11 mouse cellular contexts compared by ENCODE assay signal in genomic region chr16:26722464-26722863, GRCm38 (mm10).
DNase-seq lines count a peak whose midpoint lies in the region; ATAC-seq and TF ChIP-seq lines count a peak whose summit lies in the region.
"Had no signal": no experiment of that assay in that cellular context is flagged by ENCODE, and none has a peak within 500 bp of the region (broad histone marks: within the 10 kb centered on the region; RNA-seq: fewer than 3 reads in every experiment).

No protein-coding gene starts in this region.

- peaks cover 4% of the 10 kb centered on the region for H3K4me1 ChIP-seq in liver, adult 2 months (ENCODE audit: control insufficient read depth, insufficient read depth, low read length)
- H3K4me1 ChIP-seq in liver, embryonic 12.5 days, result no peaks in the 10 kb centered on the region
- H3K4me1 ChIP-seq in stomach, postnatal 0 days (replicated peaks; ENCODE audit: control insufficient read depth, insufficient read depth), result no peaks in the 10 kb centered on the region

- peak; percentile 94 for DNase-seq in liver, adult 2 months (ENCODE audit: extremely low read depth, low read depth, low spot score)
- peak; percentile 72 to 83 for DNase-seq in cerebellum, postnatal 10 days
- DNase-seq in gastrocnemius, postnatal 25 days, result peak; percentile 39
- peak; percentile 26 for DNase-seq in lung, postnatal 14 days
- DNase-seq in urinary bladder, adult 2 months (ENCODE audit: low spot score), result no peak
- DNase-seq in spleen, postnatal 36 days (ENCODE audit: low spot score in 2 of 2), result no peak
- no peak for DNase-seq in stomach, postnatal 0 days (ENCODE audit: low spot score)
- DNase-seq: liver had no signal

- H3K9me3 ChIP-seq in liver, embryonic 12.5 days (replicated peaks), result no peaks in the 10 kb centered on the region
- no peaks in the 10 kb centered on the region for H3K9me3 ChIP-seq in stomach, postnatal 0 days (ENCODE audit: control insufficient read depth, low read length)

- H3K9ac ChIP-seq in liver, adult 2 months (ENCODE audit: low read depth, low read length), result no peak overlapping the region
- H3K9ac ChIP-seq in liver, embryonic 12.5 days, result no peak overlapping the region
- no peak overlapping the region for H3K9ac ChIP-seq in stomach, postnatal 0 days (ENCODE audit: low read length)

- TF ChIP-seq POLR2A in liver, adult 2 months (IDR thresholded peaks at IDR 0.05; ENCODE audit: extremely low read depth, insufficient read depth, low read length), result no peak

- H3K27me3 ChIP-seq in liver, adult 2 months (ENCODE audit: control insufficient read depth, insufficient read depth, low read length), result no peaks in the 10 kb centered on the region
- H3K27me3 ChIP-seq in liver, embryonic 12.5 days (replicated peaks), result no peaks in the 10 kb centered on the region
- no peaks in the 10 kb centered on the region for H3K27me3 ChIP-seq in stomach, postnatal 0 days (ENCODE audit: control insufficient read depth, insufficient read depth, low read length)
- H3K27me3 ChIP-seq: Patski had no signal

- H3K27ac ChIP-seq in liver, adult 2 months (replicated peaks; ENCODE audit: insufficient read depth, low read depth, low read length), result peak overlapping the region; percentile 45
- no peak overlapping the region for H3K27ac ChIP-seq in liver, embryonic 12.5 days
- H3K27ac ChIP-seq in stomach, postnatal 0 days (replicated peaks), result no peak overlapping the region

- H3K79me2 ChIP-seq in liver, adult 2 months (ENCODE audit: control insufficient read depth, insufficient read depth, low read length), result no peaks in the 10 kb centered on the region; the same call in 1 of the 2 replicates

- H3K36me3 ChIP-seq in liver, adult 2 months (ENCODE audit: control insufficient read depth, insufficient read depth, low read length), result peaks cover 8% of the 10 kb centered on the region
- H3K36me3 ChIP-seq in liver, embryonic 12.5 days, result no peaks in the 10 kb centered on the region
- H3K36me3 ChIP-seq in stomach, postnatal 0 days (ENCODE audit: control insufficient read depth, insufficient read depth, low read length), result no peaks in the 10 kb centered on the region

- no peak for TF ChIP-seq CTCF in liver, adult 2 months (IDR thresholded peaks at IDR 0.05; ENCODE audit: low read depth, low read length)
- no peak for TF ChIP-seq CTCF in stomach, postnatal 0 days (IDR thresholded peaks at IDR 0.05; ENCODE audit: low read depth)

- no peak for TF ChIP-seq EP300 in stomach, postnatal 0 days (optimal IDR thresholded peaks at IDR 0.05)

- no peak overlapping the region for H3K4me3 ChIP-seq in liver, adult 2 months (ENCODE audit: insufficient read depth, low read depth, low read length)
- no peak overlapping the region for H3K4me3 ChIP-seq in liver, embryonic 12.5 days
- no peak overlapping the region for H3K4me3 ChIP-seq in stomach, postnatal 0 days (ENCODE audit: low read depth, low read length)

- no peak overlapping the region for H3K4me2 ChIP-seq in liver, embryonic 12.5 days
- no peak overlapping the region for H3K4me2 ChIP-seq in stomach, postnatal 0 days (replicated peaks; ENCODE audit: low read depth)

- ATAC-seq in liver, embryonic 12.5 days, result no peak
- ATAC-seq in stomach, postnatal 0 days (ENCODE audit: low FRiP score, low TSS enrichment), result no peak
- ATAC-seq: intestine, embryonic 16.5 days; Patski had no signal

- WGBS in liver, adult 2 months, result 38% methylated on average over 11 of the region's 11 CpGs
- 78% methylated on average over 11 of the region's 11 CpGs for WGBS in liver, embryonic 12.5 days (ENCODE audit: insufficient replicate concordance)
- WGBS in stomach, postnatal 0 days, result 59% methylated on average over 11 of the region's 11 CpGs

Comparison
In these comparisons a context has a peak if more than half of its experiments do, and no peak if none do; other contexts are left out.
1. DNase-seq: peak in liver, adult 2 months (single experiment), cerebellum, postnatal 10 days (2 of 2), gastrocnemius, postnatal 25 days (single experiment) and lung, postnatal 14 days (single experiment); none in urinary bladder, adult 2 months (single experiment), spleen, postnatal 36 days (0 of 2) and stomach, postnatal 0 days (single experiment).